Mouse (Mus musculus) cortical plate, adult 2 months (tissue): ENCODE measurements around the gene Med29. TPM values are rescaled to one million over a fixed set of nuclear protein-coding genes. Genes with fewer than 3 reads are reported as not detected.

Experiments used
- H3K27ac ChIP-seq: fragments of 200-500 bp; 2 replicates; pipeline ENCODE4 v1.5.1; 2012; ENCODE audit warnings: low read length, control low read depth, inconsistent platforms; ENCODE audit not compliant: insufficient read depth
- H3K4me1 ChIP-seq: fragments of 200-500 bp; 2 replicates; pipeline ENCODE4 v1.6.1; 2011; ENCODE audit warnings: low read length; ENCODE audit not compliant: control insufficient read depth, insufficient read depth
- H3K4me3 ChIP-seq: fragments of 200-500 bp; 2 replicates; pipeline ENCODE4 v1.5.1; 2011; ENCODE audit warnings: mild to moderate bottlenecking, low read length, control low read depth; ENCODE audit not compliant: insufficient read depth
- CTCF ChIP-seq: fragments of 200-500 bp; IDR thresholded peaks from 2 replicates; pipeline ENCODE4 v1.5.1; 2011; ENCODE audit warnings: mild to moderate bottlenecking, control low read depth, low read length; ENCODE audit not compliant: insufficient read depth; ENCODE audit errors: extremely low read depth
- POLR2A ChIP-seq: fragments of 200-500 bp; IDR thresholded peaks from 2 replicates; pipeline ENCODE4 v1.6.1; 2011; ENCODE audit warnings: mild to moderate bottlenecking, low read length, control low read depth; ENCODE audit not compliant: insufficient read depth; ENCODE audit errors: extremely low read depth
- polyA plus RNA-seq: library from polyadenylated mRNA; depleted of rRNA; stranded (reverse); fragments of >200 nt; gene quantifications from 2 replicates; pipeline ENCODE4 v1.2.3, GENCODE M21; 2012; rRNA removed

Gene Med29
- polyA plus RNA-seq, 1 experiment = 42.6 TPM

DNA sequence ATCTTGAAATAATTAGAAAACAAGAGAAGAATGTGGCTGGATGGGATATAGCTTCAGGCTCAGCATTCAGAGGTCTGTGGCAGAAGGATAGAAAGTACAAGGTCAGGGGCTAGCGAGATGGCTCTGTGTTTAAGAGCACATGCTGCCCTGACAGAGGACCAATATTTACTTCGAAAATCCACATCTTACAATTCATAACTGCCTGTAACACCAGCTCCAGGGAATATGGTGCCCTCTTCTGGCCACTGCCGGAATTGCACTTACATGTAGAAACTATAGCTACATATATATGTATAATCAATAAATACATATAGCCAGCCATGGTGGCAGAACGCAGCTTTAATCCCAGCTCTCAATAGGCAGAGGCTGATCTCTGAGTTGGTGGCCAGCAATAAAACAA, 47.9 kb downstream of the Med29 start:
- H3K27ac ChIP-seq = no peak overlapping the region
- no peaks in the 10 kb centered on the region for H3K4me1 ChIP-seq
- TF ChIP-seq POLR2A = no peak
- TF ChIP-seq CTCF = peak; percentile 68
- no peak overlapping the region for H3K4me3 ChIP-seq

DNA sequence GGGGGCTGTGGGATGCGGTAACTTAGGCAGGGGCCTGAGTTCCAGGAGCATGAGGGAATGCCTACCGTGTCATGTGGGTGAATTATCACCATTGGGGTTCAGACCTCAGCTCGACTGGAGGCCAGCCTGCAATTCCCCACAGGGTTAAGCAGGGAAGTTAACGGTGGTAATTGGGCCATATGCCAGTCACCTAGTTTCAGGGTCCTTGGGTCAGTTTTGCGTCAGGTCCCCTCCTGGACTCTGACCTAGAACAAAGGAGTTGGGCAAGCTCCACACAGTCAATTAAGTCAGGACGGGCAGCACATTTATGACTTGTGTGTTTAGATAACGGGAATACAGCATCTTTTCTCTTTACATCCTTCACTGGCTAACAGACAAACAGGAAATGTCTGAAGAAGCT, 51.1 kb downstream of the Med29 start:
- H3K4me3 ChIP-seq = no peak overlapping the region
- peaks cover 2% of the 10 kb centered on the region; the same call in 1 of the 2 replicates for H3K4me1 ChIP-seq
- H3K27ac ChIP-seq = no peak overlapping the region
- TF ChIP-seq POLR2A (no peak), CTCF (no peak)

- Histone ChIP-seq H3K27ac (peak overlapping the region; percentile 25; the same call in 1 of the 2 replicates), H3K4me3 (peak overlapping the region; percentile 77), H3K4me1 (peaks cover 2% of the 10 kb centered on the region; the same call in 1 of the 2 replicates)
- TF ChIP-seq POLR2A = no peak
- TF ChIP-seq CTCF = no peak
Observed at GRCm38 (mm10) chr7:28339213-28339917, 53.1 kb downstream of the Med29 start.

DNA sequence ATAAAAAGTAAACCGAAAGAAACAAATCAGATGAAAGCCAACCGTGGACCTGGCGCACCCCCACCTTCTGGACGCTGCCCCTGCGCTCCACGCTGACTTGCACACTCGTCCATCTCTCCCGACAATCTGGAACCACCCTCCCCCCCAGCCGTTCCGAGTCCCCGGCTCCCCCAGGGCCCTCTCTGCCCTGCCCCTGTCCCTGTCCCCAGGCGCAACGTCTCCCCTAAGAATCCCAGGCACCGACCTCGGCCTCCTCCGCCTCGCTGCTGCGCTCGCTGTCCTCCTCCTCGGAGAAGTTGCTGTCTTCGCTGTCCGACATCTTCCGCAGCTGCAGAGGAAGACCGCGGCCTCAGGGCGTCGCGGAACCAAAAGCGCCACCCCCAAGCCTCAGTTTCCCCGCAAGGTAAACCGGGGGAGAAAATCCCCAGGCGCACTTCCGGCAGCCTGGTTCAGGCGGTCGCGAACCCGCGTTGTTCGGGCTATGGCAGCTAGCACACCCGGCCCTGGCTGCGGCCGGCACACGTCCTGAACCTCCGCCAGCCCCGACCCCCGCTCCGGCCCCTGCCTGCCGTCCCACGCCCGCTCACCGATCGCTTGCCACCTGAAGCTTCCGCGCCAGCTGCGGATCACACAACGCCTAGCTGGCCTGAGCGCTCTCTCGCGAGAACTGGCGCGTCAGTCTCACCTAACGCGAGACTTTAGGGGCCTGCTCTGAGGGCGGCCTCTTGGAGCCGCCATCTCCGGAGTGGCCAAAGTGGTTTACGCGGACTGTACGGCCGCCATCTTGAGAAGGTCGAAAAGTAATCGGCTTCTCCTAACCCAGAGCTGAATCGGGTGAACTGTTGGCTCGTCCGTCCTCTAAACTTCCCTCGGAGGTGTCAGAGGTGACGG, 54.2 kb downstream of the Med29 start, which contains the start of gene Supt5:
Supt5 (minus strand) TSS at position 639 of the 891 bp plus-strand sequence.
- TF ChIP-seq CTCF (no peak), POLR2A (peak; percentile 83)
- peak within 1 kb of the TSS; percentile 25; the same call in 1 of the 2 replicates for H3K27ac ChIP-seq
- peaks cover 2% of the 10 kb centered on the region; the same call in 1 of the 2 replicates for H3K4me1 ChIP-seq
- H3K4me3 ChIP-seq = peak within 1 kb of the TSS; percentile 77

Other genes starting within 250 kb of the Med29 start
- gene Fbl, start 223.0 kb downstream of the Med29 start, polyA plus RNA-seq = 78.3 and 82.6 TPM in 2 replicates
- gene Dyrk1b, start 213.2 kb downstream of the Med29 start, polyA plus RNA-seq = 30.7 and 31.1 TPM in 2 replicates
- 49.2 and 52.2 TPM in 2 replicates for gene Eid2, start 124.8 kb downstream of the Med29 start, polyA plus RNA-seq
- gene Eid2b, start 115.0 kb downstream of the Med29 start, polyA plus RNA-seq = 26.4 and 27.0 TPM in 2 replicates
- 0.92 and 1.0 TPM in 2 replicates for gene Selenov, start 101.5 kb downstream of the Med29 start, polyA plus RNA-seq
- gene Dll3, start 90.5 kb downstream of the Med29 start, polyA plus RNA-seq = 2.2 TPM in 2 replicates
- gene Timm50, start 80.6 kb downstream of the Med29 start, polyA plus RNA-seq = 56.9 and 58.6 TPM in 2 replicates
- 112 and 113 TPM in 2 replicates for gene Supt5, start 54.0 kb downstream of the Med29 start, polyA plus RNA-seq
- gene Rps16, start 42.1 kb downstream of the Med29 start, polyA plus RNA-seq = 648 and 653 TPM in 2 replicates
- gene Plekhg2, start 20.1 kb downstream of the Med29 start, polyA plus RNA-seq = 3.5 and 4.2 TPM in 2 replicates
- 3.6 and 3.8 TPM in 2 replicates for gene Zfp36, start 12.5 kb downstream of the Med29 start, polyA plus RNA-seq
- gene Paf1, start 243 bp upstream of the Med29 start, polyA plus RNA-seq = 101 and 108 TPM in 2 replicates
- gene Gmfg, start 44.7 kb upstream of the Med29 start, polyA plus RNA-seq = 2.8 and 5.1 TPM in 2 replicates
- 47.0 and 51.1 TPM in 2 replicates for gene Lrfn1, start 59.3 kb upstream of the Med29 start, polyA plus RNA-seq
- gene Ifnl2, start 117.7 kb upstream of the Med29 start, polyA plus RNA-seq = not detected in 2 replicates
- not detected in 2 replicates for gene Ifnl3, start 130.1 kb upstream of the Med29 start, polyA plus RNA-seq
- gene Sycn, start 148.2 kb upstream of the Med29 start, polyA plus RNA-seq = not detected in 2 replicates
- 0.10 and 0.15 TPM in 2 replicates for gene Nccrp1, start 154.5 kb upstream of the Med29 start, polyA plus RNA-seq
- gene Samd4b, start 205.4 kb upstream of the Med29 start, polyA plus RNA-seq = 59.0 and 63.8 TPM in 2 replicates
- 8.0 and 8.2 TPM in 2 replicates for gene Pak4, start 205.5 kb upstream of the Med29 start, polyA plus RNA-seq
- gene Acp7, start 238.6 kb upstream of the Med29 start, polyA plus RNA-seq = 0.89 and 1.3 TPM in 2 replicates